Mouse (Mus musculus) kidney, embryonic 16.5 days (tissue): ENCODE measurements at regions not wholly inside any gene's neighbourhood (a gene's known extent, or its start where the extent isn't known, plus 50 kb on each side); places are given as distances from the start of the nearest gene placed in this dataset.

Experiments used
- ATAC-seq: fragments of 200-750 bp; cut with Nextera tagmentation; 2 replicates; pipeline ENCODE4 v1.8.0; 2017; ENCODE audit warnings: moderate TSS enrichment; ENCODE audit not compliant: low FRiP score, low TSS enrichment
- H3K27ac ChIP-seq: fragments of 300-500 bp; sonication (generic); 2 replicates; pipeline ENCODE4 v1.5.1; 2014; ENCODE audit warnings: low read length
- H3K27me3 ChIP-seq: fragments of 300-500 bp; sonication (generic); 2 replicates; pipeline ENCODE4 v1.6.1; 2014; ENCODE audit warnings: low read length, control low read depth, mixed read lengths; ENCODE audit not compliant: insufficient read depth
- H3K36me3 ChIP-seq: fragments of 300-500 bp; sonication (generic); 2 replicates; pipeline ENCODE4 v1.6.1; 2014; ENCODE audit warnings: low read length, control low read depth, mixed read lengths; ENCODE audit not compliant: insufficient read depth
- H3K4me1 ChIP-seq: fragments of 300-500 bp; sonication (generic); 2 replicates; pipeline ENCODE4 v1.6.1; 2014; ENCODE audit warnings: low read length, control low read depth, mixed read lengths; ENCODE audit not compliant: insufficient read depth
- H3K4me2 ChIP-seq: fragments of 300-500 bp; sonication (generic); replicated peaks from 2 replicates; pipeline ENCODE4 v1.6.1; 2014; ENCODE audit warnings: low read depth, low read length
- H3K4me3 ChIP-seq: fragments of 300-500 bp; sonication (generic); 2 replicates; pipeline ENCODE4 v1.5.1; 2014; ENCODE audit warnings: mild to moderate bottlenecking, low read length
- H3K9ac ChIP-seq: fragments of 300-500 bp; sonication (generic); replicated peaks from 2 replicates; pipeline ENCODE4 v1.6.1; 2014; ENCODE audit warnings: low read length
- H3K9me3 ChIP-seq: fragments of 300-500 bp; sonication (generic); 2 replicates; pipeline ENCODE4 v1.6.1; 2016; ENCODE audit warnings: low read length, control low read depth
- WGBS: fragments of 180-500 bp; shearing (Covaris S2); extraction: QIAGEN DNeasy Blood & Tissue Kit; methylation state at CpG from one replicate; pipeline ENCODE4 v1.1.7; 2014; 5-methylcytosine and 5-hydroxymethylcytosine counted together

- Histone ChIP-seq H3K27ac (no peak overlapping the region), H3K4me3 (no peak overlapping the region), H3K4me1 (peaks cover 6% of the 10 kb centered on the region), H3K27me3 (no peaks in the 10 kb centered on the region), H3K36me3 (no peaks in the 10 kb centered on the region), H3K9ac (no peak overlapping the region), H3K9me3 (peaks cover 14% of the 10 kb centered on the region), H3K4me2 (no peak overlapping the region)
- 15% methylated on average over 5 of the region's 5 CpGs for WGBS
- ATAC-seq = no peak
These were observed 71.9 kb downstream of the 1810010D01Rik start for GRCm38 (mm10) chr7:145135971-145136370.

DNA sequence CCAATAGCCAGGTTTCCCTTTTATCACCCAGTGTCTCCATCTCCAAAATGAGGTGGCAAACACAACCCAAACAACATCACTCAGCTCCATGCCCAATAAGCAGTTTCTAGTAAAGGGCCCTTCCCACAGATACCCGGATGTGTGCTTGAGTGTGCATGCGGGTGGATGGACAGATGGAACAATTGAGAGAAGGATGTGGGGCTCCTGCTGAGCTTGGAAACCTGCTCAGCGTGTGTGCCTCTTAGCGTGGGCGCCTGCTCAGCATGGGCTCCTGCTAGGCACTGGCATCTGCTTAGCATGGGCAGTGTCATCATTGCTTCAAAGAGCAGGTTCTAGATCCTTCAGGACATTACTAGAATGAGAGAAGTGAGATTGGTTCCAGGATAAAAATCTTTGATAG is 75.4 kb downstream of the 1810010D01Rik start:
- WGBS = 94% methylated on average over 5 of the region's 5 CpGs
- H3K9me3 ChIP-seq = 0 out of 2 replicates have a peak, but pooled peaks cover 2% of the 10 kb centered on the region

DNA sequence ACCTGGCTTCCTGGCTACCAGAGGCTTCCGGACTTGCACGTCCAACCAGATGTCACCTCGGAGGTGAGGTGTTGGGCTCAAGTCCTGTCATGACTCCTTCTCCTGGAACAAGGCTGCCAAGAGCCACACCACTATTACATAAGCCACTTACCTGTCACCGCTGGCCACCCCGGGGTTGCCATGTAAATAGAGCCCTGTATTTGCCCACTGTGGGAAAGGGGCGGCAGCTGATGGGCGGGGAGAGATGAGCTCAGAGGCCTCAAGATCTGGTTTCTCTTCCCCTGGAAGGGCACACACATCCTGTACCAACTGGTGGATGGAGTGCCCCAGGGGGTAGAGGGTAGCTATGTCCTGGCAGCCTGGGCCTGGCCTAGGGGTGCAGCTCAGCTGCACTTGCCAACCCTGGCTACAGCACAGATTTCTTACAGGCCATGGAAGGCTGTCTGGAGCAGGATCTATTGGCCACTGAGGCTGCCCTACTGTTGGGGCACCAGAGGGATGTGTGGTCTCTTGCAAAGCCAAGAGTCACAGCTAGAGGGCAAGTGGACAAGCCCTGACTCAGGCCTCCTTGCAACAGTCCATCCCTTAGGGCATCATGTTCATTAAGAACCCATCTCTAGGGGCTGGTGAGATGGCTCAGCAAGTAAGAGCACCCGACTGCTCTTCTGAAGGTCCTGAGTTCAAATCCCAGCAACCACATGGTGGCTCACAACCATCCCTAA is 76.3 kb downstream of the 1810010D01Rik start:
- no peak overlapping the region for H3K4me3 ChIP-seq
- no peak for ATAC-seq
- peaks cover 37% of the 10 kb centered on the region for H3K4me1 ChIP-seq
- WGBS = 82% methylated on average over 8 of the region's 8 CpGs
- no peak overlapping the region for H3K4me2 ChIP-seq
- no peak overlapping the region for H3K9ac ChIP-seq
- peak overlapping the region; percentile 49; the same call in 1 of the 2 replicates for H3K27ac ChIP-seq
- no peaks in the 10 kb centered on the region for H3K36me3 ChIP-seq
- no peaks in the 10 kb centered on the region for H3K27me3 ChIP-seq
- H3K9me3 ChIP-seq = no peaks in the 10 kb centered on the region

More for the DNA sequence above, 75.4 kb downstream of the 1810010D01Rik start:
- Histone ChIP-seq H3K4me1 (peaks cover 30% of the 10 kb centered on the region), H3K27ac (no peak overlapping the region), H3K4me3 (no peak overlapping the region), H3K4me2 (no peak overlapping the region), H3K27me3 (no peaks in the 10 kb centered on the region), H3K9ac (no peak overlapping the region), H3K36me3 (no peaks in the 10 kb centered on the region)
- no peak for ATAC-seq

- 13% methylated on average over 4 of the region's 4 CpGs for WGBS
- Histone ChIP-seq H3K27ac (peak overlapping the region; percentile 68), H3K9me3 (no peaks in the 10 kb centered on the region), H3K27me3 (no peaks in the 10 kb centered on the region), H3K9ac (0 out of 2 replicates have a peak overlapping the region, but pooled peaks have one; percentile 10), H3K4me2 (no peak overlapping the region), H3K36me3 (no peaks in the 10 kb centered on the region), H3K4me3 (no peak overlapping the region), H3K4me1 (peaks cover 37% of the 10 kb centered on the region)
- peak; percentile 49; the same call in 1 of the 2 replicates for ATAC-seq
These were observed 77.9 kb downstream of the 1810010D01Rik start for GRCm38 (mm10) chr7:145129971-145130370.

DNA sequence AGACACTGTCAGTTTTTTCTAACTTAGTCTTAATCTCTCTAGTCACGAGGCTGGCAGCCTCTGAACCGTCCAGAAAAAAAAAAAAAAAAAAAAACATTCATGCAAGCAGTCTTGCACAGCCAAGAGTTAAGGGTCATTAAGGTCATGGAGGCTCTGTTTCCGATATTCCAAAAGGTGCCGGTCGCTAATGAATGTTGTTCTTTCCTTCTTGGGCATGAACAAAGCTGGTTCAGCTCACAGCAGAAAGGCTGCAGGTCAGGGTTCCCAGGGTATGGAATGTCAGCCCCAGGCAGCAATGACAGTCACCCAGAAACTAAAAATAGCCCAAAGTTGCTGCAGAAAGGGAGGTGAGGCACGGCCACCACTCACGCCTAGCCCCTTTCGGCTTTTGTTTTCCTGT is 80.3 kb downstream of the 1810010D01Rik start:
- peak; percentile 60; the same call in 1 of the 2 replicates for ATAC-seq

GRCm38 (mm10) chr7:145127180-145127579 is 80.7 kb downstream of the 1810010D01Rik start:
- peak overlapping the region; percentile 81; the same call in 1 of the 2 replicates for H3K27ac ChIP-seq

More for the DNA sequence above, 80.3 kb downstream of the 1810010D01Rik start:
- Histone ChIP-seq H3K4me3 (no peak overlapping the region), H3K27ac (peak overlapping the region; percentile 81), H3K4me1 (peaks cover 37% of the 10 kb centered on the region), H3K36me3 (no peaks in the 10 kb centered on the region), H3K9me3 (no peaks in the 10 kb centered on the region), H3K27me3 (no peaks in the 10 kb centered on the region), H3K4me2 (no peak overlapping the region), H3K9ac (no peak overlapping the region)
- WGBS = 14% methylated on average over 8 of the region's 8 CpGs

DNA sequence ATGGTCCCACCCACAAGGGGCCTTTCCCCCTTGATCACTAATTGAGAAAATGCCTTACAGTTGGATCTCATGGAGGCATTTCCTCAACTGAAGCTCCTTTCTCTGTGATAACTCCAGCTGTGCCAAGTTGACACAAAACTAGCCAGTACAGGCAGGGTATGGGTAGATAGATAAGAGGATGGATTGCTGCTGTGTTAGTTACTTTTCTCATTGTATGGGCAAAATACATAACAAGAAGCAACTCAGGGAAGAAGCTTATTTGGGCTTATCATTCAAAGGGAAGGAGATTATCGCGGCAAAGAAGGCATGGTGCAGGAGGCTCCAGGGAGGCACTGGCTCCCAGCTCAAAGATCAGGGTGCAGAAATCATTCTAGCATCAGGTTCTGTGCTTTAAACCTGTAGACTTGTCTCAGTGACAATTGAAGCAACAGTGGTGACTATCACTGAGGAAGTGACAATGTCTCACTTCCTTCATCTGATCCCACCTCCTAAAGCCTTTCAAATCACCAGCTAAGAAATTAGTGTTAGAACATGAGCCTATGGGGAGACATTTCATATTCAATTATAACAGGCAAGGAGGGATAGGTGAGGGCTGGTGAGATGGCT is 83.8 kb downstream of the 1810010D01Rik start:
- Histone ChIP-seq H3K27ac (no peak overlapping the region), H3K4me1 (peaks cover 17% of the 10 kb centered on the region), H3K4me2 (no peak overlapping the region), H3K36me3 (no peaks in the 10 kb centered on the region), H3K4me3 (no peak overlapping the region), H3K9ac (no peak overlapping the region), H3K9me3 (no peaks in the 10 kb centered on the region), H3K27me3 (no peaks in the 10 kb centered on the region)
- ATAC-seq = no peak
- 93% methylated on average over 2 of the region's 2 CpGs for whole genome bisulfite sequencing

More at GRCm38 (mm10) chr7:145127180-145127579, 80.7 kb downstream of the 1810010D01Rik start:
- Histone ChIP-seq H3K27me3 (no peaks in the 10 kb centered on the region), H3K9me3 (no peaks in the 10 kb centered on the region), H3K4me3 (no peak overlapping the region), H3K4me2 (no peak overlapping the region), H3K4me1 (peaks cover 37% of the 10 kb centered on the region), H3K36me3 (no peaks in the 10 kb centered on the region), H3K9ac (no peak overlapping the region)
- ATAC-seq = peak; percentile 81
- 9% methylated on average over 4 of the region's 4 CpGs for WGBS

- WGBS = 89% methylated on average over 2 of the region's 2 CpGs
- no peak for ATAC-seq
- Histone ChIP-seq H3K9me3 (no peaks in the 10 kb centered on the region), H3K4me3 (no peak overlapping the region), H3K27ac (no peak overlapping the region), H3K4me2 (no peak overlapping the region), H3K27me3 (no peaks in the 10 kb centered on the region), H3K9ac (no peak overlapping the region), H3K4me1 (peaks cover 10% of the 10 kb centered on the region), H3K36me3 (no peaks in the 10 kb centered on the region)
These were observed 85.4 kb downstream of the 1810010D01Rik start for GRCm38 (mm10) chr7:145122471-145122870.

DNA sequence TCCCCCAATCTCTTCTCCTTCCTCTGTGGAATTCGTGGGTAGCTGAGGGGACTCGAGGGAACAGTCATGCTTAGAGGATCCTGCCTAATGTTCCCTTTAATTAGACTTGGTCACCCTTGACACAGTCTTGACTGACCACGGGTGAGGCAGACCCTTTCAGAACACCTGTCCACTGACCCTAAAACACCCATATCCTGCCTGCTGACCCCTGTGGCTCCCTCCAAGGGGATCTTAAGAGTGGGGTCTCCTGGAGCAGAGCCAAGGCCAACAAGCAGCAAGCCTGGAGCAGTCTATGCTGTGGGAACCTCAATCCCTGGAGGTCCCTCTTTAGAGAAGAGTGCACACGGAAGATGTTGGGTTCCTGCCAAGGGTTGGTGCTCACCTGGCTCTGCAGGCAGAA is 89.5 kb downstream of the 1810010D01Rik start:
- H3K36me3 ChIP-seq = no peaks in the 10 kb centered on the region
- peak overlapping the region; percentile 0; the same call in 1 of the 2 replicates for H3K27ac ChIP-seq
- WGBS = 22% methylated on average over 4 of the region's 4 CpGs
- H3K9me3 ChIP-seq = no peaks in the 10 kb centered on the region
- H3K9ac ChIP-seq = no peak overlapping the region
- no peaks in the 10 kb centered on the region for H3K27me3 ChIP-seq
- H3K4me2 ChIP-seq = no peak overlapping the region
- H3K4me1 ChIP-seq = 0 out of 2 replicates have a peak, but pooled peaks cover 3% of the 10 kb centered on the region
- ATAC-seq = peak; percentile 62
- H3K4me3 ChIP-seq = no peak overlapping the region

DNA sequence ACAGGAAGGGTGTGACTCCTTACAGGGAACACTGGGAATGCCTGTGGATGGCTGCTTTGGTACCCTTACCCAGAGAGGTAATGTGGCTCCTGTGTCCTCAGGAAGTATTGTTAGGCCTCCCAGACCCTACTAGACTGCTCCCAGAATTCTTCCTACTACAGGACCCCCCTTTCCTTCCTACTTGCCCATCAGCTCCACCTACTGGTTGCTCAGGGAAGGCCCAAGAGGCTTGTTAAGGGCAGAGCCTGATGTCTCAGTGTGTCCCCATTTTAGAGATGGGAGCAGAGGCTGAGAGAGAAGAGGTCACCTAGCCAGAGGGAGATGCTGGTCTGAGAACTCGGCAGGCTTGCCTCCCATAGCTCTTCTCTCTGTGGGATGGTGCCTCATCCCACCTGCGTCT is 93.3 kb downstream of the 1810010D01Rik start:
- Histone ChIP-seq H3K4me2 (no peak overlapping the region), H3K27ac (no peak overlapping the region), H3K9me3 (no peaks in the 10 kb centered on the region), H3K4me3 (no peak overlapping the region), H3K36me3 (no peaks in the 10 kb centered on the region), H3K27me3 (no peaks in the 10 kb centered on the region), H3K4me1 (peaks cover 38% of the 10 kb centered on the region), H3K9ac (no peak overlapping the region)
- no peak for ATAC-seq
- 90% methylated on average over 2 of the region's 2 CpGs for WGBS
